Mouse (Mus musculus) adipose tissue, adult 10 weeks (tissue): Measurements from ENCODE around the gene Gm19402. TPM values are rescaled to one million over a fixed set of nuclear protein-coding genes. Genes with fewer than 3 reads are reported as not detected.

Source experiments
- polyA plus RNA-seq: library from polyadenylated mRNA; stranded (reverse); fragments of 350-450 nt; fragmentation: Illumina TruSeq; extraction: RNeasy Lipid Tissue Mini Kit (QIAGEN cat#74804); gene quantifications from one replicate; pipeline ENCODE4 v1.2.3, GENCODE M21; 2014; ENCODE audit warnings: low read depth, low replicate concordance

The Gm19402 gene
- not detected for polyA plus RNA-seq

DNA sequence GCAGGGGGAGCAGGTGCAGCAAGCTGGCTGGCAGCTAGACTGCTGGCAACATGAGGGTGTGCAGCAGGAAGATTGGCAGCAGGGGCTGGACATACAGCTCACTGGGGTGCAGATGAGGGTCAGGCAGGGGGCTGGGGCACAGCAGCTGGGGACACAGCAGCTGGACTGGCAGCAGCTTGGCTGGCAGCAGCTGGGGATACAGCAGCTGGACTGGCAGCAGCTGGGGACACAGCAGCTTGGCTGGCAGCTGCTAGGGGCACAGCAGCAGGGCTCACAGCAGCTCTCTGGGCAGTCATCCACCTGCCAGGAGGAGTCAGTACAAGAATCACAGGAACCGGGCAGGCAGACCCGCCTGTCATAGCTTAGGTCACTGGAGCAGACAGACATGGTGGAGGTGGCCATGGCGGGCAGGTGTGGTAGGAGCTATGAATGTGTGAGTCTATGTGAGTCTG is at the start of gene Gm19402:
TSS of gene Gm19402 (minus strand) at position 402 of the 452 bp plus-strand sequence.

GRCm38 (mm10) chr10:77726186-77726585 is 35.6 kb upstream of the Gm19402 start, which contains the start of gene Gm10100:
TSS of gene Gm10100 (plus strand) at chr10:77726486.

GRCm38 (mm10) chr10:77720299-77720698 is 29.7 kb upstream of the Gm19402 start, which contains the start of gene Krtap12-1:
TSS of gene Krtap12-1 (plus strand) at chr10:77720599.

DNA sequence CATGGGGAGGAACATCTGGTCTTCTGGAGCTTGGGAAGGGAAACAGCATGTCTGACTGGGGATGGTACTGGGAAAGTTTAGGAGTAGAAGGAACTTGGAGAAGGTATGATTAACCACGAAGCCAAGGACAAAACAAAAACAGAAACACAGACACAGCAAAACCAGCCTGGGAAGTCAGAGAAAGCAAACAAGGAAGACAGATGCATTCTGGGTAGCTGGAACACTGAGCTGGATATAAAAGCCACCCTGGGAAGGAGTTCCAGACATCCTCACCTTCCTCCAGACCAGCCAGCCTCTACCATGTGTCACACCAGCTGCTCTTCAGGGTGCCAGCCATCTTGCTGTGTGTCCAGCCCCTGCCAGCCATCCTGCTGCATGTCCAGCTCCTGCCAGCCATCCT is 24.9 kb upstream of the Gm19402 start, which contains the start of gene Gm10142:
TSS of gene Gm10142 (plus strand) at position 301 of the 400 bp plus-strand sequence.

DNA sequence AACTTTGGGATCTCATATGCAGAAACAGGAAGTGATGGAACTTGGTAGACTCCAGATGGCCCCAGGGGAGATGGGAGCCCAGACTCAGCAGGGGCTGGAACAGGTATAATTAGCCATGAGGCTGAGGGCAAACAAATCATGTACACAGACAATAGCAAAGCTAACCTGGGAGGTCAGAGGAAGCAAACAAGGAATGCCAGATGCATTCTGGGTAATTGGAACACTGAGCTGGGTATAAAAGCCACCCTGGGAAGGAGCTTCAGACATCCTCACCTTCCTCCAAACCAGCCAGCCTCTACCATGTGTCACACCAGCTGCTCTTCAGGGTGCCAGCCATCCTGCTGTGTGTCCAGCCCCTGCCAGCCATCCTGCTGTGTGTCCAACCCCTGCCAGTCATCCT is 20.6 kb upstream of the Gm19402 start, which contains the start of gene Gm10024:
TSS of gene Gm10024 (plus strand) at position 301 of the 400 bp plus-strand sequence.

GRCm38 (mm10) chr10:77706326-77706725 is 15.8 kb upstream of the Gm19402 start, which contains the start of gene Gm10272:
TSS of gene Gm10272 (plus strand) at chr10:77706626.

DNA sequence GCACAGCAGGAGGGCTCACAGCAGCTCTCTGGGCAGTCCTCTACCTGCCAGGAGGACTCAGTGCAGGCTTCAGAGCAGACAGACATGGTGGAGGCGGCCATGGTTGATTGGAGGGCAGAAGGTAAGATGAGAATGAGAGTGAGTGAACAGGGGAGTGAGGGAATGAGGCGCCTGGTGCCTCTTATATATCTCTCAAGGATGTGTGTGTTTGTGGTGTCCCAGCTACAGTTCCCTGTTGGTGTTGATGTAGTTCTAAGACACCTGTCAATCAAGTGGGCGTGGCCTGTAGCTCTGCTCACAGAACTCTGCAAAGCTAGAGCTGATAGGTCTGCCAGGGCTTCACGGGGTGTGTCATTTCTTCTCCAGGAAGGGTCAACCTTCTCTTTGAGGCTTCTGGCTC is 6.6 kb upstream of the Gm19402 start, which contains the start of gene Gm9508:
TSS of gene Gm9508 (minus strand) at position 101 of the 400 bp plus-strand sequence.

DNA sequence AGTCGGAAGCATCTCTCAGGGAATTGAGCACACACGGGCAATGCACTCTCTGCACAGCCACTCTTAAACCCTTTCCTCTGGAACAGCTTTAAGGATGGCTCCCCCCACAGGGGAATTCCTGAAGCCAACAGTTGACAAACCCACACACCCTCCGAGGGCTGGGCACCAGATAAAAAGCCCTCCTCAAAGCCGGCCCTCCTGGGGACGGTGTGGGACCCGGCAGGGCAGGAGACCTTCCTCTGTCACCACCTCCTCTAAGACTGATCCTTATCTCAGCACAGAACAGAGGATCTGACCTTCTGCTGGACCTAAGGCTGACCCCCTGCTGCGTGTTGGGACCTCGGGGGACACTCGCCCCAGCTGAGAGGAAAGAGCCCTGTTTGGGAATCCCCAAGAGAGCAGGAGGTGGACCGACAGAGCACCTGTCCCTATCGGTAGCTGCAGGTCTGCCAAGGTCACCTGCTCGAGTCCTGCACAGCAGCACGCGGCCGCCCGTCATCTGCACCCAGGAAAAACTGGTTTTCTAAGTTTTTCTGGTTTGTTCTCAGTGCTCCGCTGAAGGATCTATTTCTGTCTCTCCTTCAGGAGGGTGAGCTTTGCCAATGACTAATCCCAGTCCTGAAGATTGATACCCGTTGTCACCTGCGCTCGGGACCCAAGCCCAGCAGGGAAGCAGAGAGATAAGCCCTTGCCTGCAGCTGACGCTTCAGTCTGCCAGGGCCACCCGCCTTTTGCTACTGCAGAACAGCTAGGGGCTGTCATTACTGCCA is 4.5 kb downstream of the Gm19402 start, which contains the start of gene Tspear:
TSS of gene Tspear (plus strand) at position 675 of the 770 bp plus-strand sequence.

Other genes with a start within 250 kb of the Gm19402 start
- 18.3 TPM for gene Fam207a, start 175.0 kb downstream of the Gm19402 start, polyA plus RNA-seq
- gene Itgb2, start 160.5 kb downstream of the Gm19402 start, polyA plus RNA-seq: 21.2 TPM
- gene Pttg1ip, start 109.0 kb downstream of the Gm19402 start, polyA plus RNA-seq: 176 TPM
- 138 TPM for gene Sumo3, start 84.7 kb downstream of the Gm19402 start, polyA plus RNA-seq
- 3.7 TPM for gene Gm49325, start 84.6 kb downstream of the Gm19402 start, polyA plus RNA-seq
- gene Ube2g2, start 68.5 kb downstream of the Gm19402 start, polyA plus RNA-seq: 41.8 TPM
- 0.27 TPM for gene Tspear, start 4.2 kb downstream of the Gm19402 start, polyA plus RNA-seq
- gene Gm9508, start 6.5 kb upstream of the Gm19402 start, polyA plus RNA-seq: not detected
- gene Gm10272, start 15.9 kb upstream of the Gm19402 start, polyA plus RNA-seq: not detected
- not detected for gene Gm10024, start 20.7 kb upstream of the Gm19402 start, polyA plus RNA-seq
- gene Gm10142, start 25.1 kb upstream of the Gm19402 start, polyA plus RNA-seq: not detected
- not detected for gene Krtap12-1, start 29.8 kb upstream of the Gm19402 start, polyA plus RNA-seq
- gene Gm10100, start 35.7 kb upstream of the Gm19402 start, polyA plus RNA-seq: not detected
- not detected for gene Gm18596, start 51.9 kb upstream of the Gm19402 start, polyA plus RNA-seq
- not detected for gene Gm9736, start 60.6 kb upstream of the Gm19402 start, polyA plus RNA-seq
- not detected for gene Gm3233, start 68.9 kb upstream of the Gm19402 start, polyA plus RNA-seq
- not detected for gene Gm3238, start 80.6 kb upstream of the Gm19402 start, polyA plus RNA-seq
- not detected for gene Gm7138, start 86.2 kb upstream of the Gm19402 start, polyA plus RNA-seq
- gene Gm3250, start 91.8 kb upstream of the Gm19402 start, polyA plus RNA-seq: not detected
- not detected for gene Gm7137, start 97.4 kb upstream of the Gm19402 start, polyA plus RNA-seq
- gene Gm9639, start 104.3 kb upstream of the Gm19402 start, polyA plus RNA-seq: not detected
- not detected for gene Gm19668, start 108.4 kb upstream of the Gm19402 start, polyA plus RNA-seq
- not detected for gene Gm9507, start 121.1 kb upstream of the Gm19402 start, polyA plus RNA-seq
- gene Gm2696, start 123.9 kb upstream of the Gm19402 start, polyA plus RNA-seq: not detected
- not detected for gene Krtap10-4, start 136.3 kb upstream of the Gm19402 start, polyA plus RNA-seq
- gene Krtap10-10, start 145.2 kb upstream of the Gm19402 start, polyA plus RNA-seq: not detected
- gene Gm36176, start 156.0 kb upstream of the Gm19402 start, polyA plus RNA-seq: not detected
- not detected for gene Gm10318, start 162.1 kb upstream of the Gm19402 start, polyA plus RNA-seq
- gene Gm3285, start 171.2 kb upstream of the Gm19402 start, polyA plus RNA-seq: not detected
- gene Lrrc3, start 211.8 kb upstream of the Gm19402 start, polyA plus RNA-seq: 3.8 TPM